Mouse (Mus musculus) megakaryocyte, embryonic 14.5 days (primary cell): ENCODE data around the gene Pcmt1.

Source experiments
- FLI1 ChIP-seq: IDR thresholded peaks from 2 replicates; pipeline ENCODE4 v1.6.1; 2012; ENCODE audit warnings: low read length, inconsistent platforms, mixed read lengths
- GATA1 ChIP-seq: IDR thresholded peaks from 3 replicates; pipeline ENCODE4 v1.6.1; 2012; ENCODE audit warnings: mixed read lengths, low read length, inconsistent platforms, borderline replicate concordance

DNA sequence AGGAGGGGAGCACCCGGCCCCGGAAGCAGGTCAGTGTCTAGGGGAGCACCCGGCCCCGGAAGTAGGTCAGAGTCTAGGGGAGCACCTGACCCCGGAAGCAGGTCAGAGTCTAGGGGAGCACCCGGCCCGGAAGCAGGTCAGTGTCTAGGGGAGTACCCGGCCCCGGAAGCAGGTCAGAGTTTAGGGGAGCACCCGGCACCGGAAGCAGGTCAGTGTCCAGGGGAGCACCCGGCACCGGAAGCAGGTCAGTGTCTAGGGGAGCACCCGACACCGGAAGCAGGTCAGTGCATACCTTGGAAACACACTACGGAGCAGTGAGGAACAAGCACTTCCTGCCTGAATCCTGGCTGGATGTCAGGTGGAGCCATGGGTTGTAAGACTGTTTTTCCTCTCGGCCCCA lies 72.3 kb downstream of the Pcmt1 start:
- TF ChIP-seq GATA1 (no peak), FLI1 (no peak)
